Mouse (Mus musculus) midbrain, embryonic 10.5 days (tissue): ENCODE measurements around the gene Lin7b. TPM values are rescaled to one million over a fixed set of nuclear protein-coding genes. Genes with fewer than 3 reads are reported as not detected.

Source experiments
- polyA plus RNA-seq: library from polyadenylated mRNA; unstranded; fragments of >200 nt; fragmentation: Nextera tagmentation; extraction: Ambion mirVana; gene quantifications from 2 replicates; pipeline ENCODE4 v1.2.1, GENCODE M21; 2016

The Lin7b gene
- polyA plus RNA-seq, 1 experiment from 2014 or later, result 1.0 TPM

Other genes with a start within 250 kb of the Lin7b start
- 1,493 and 1,787 TPM in 2 replicates for gene Rps11, start 246.1 kb downstream of the Lin7b start, polyA plus RNA-seq
- gene Rpl13a, start 241.8 kb downstream of the Lin7b start, polyA plus RNA-seq, result 1,083 and 1,243 TPM in 2 replicates
- 0.11 and 0.19 TPM in 2 replicates for gene Gm45713, start 234.4 kb downstream of the Lin7b start, polyA plus RNA-seq
- 1.1 and 1.4 TPM in 2 replicates for gene Flt3l, start 234.2 kb downstream of the Lin7b start, polyA plus RNA-seq
- 108 and 111 TPM in 2 replicates for gene Pih1d1, start 216.3 kb downstream of the Lin7b start, polyA plus RNA-seq
- gene Aldh16a1, start 216.0 kb downstream of the Lin7b start, polyA plus RNA-seq, result 45.7 and 51.2 TPM in 2 replicates
- gene Slc17a7, start 206.6 kb downstream of the Lin7b start, polyA plus RNA-seq, result 0.25 and 0.52 TPM in 2 replicates
- gene Gfy, start 191.0 kb downstream of the Lin7b start, polyA plus RNA-seq, result not detected in 2 replicates
- gene Pth2, start 189.6 kb downstream of the Lin7b start, polyA plus RNA-seq, result not detected in 2 replicates
- gene Ccdc155, start 165.7 kb downstream of the Lin7b start, polyA plus RNA-seq, result 0.73 and 0.88 TPM in 2 replicates
- gene Dkkl1, start 158.4 kb downstream of the Lin7b start, polyA plus RNA-seq, result 0.72 and 1.4 TPM in 2 replicates
- 365 and 367 TPM in 2 replicates for gene Tead2, start 154.8 kb downstream of the Lin7b start, polyA plus RNA-seq
- 0.43 and 0.65 TPM in 2 replicates for gene Cd37, start 131.5 kb downstream of the Lin7b start, polyA plus RNA-seq
- gene Slc6a16, start 129.5 kb downstream of the Lin7b start, polyA plus RNA-seq, result 0.07 TPM in 1 of 2 replicates, not detected in the other
- not detected in 2 replicates for gene Slc6a21, start 93.1 kb downstream of the Lin7b start, polyA plus RNA-seq
- gene Trpm4, start 36.8 kb downstream of the Lin7b start, polyA plus RNA-seq, result 7.0 and 9.6 TPM in 2 replicates
- 0.12 and 0.29 TPM in 2 replicates for gene Hrc, start 35.3 kb downstream of the Lin7b start, polyA plus RNA-seq
- 6.4 and 7.4 TPM in 2 replicates for gene Ppfia3, start 3.6 kb downstream of the Lin7b start, polyA plus RNA-seq
- gene Snrnp70, start 25.2 kb upstream of the Lin7b start, polyA plus RNA-seq, result 254 and 268 TPM in 2 replicates
- not detected in 2 replicates for gene Kcna7, start 35.1 kb upstream of the Lin7b start, polyA plus RNA-seq
- 0.51 and 0.61 TPM in 2 replicates for gene Ntf5, start 43.1 kb upstream of the Lin7b start, polyA plus RNA-seq
- not detected in 2 replicates for gene Lhb, start 50.2 kb upstream of the Lin7b start, polyA plus RNA-seq
- 41.7 and 41.9 TPM in 2 replicates for gene Gys1, start 64.3 kb upstream of the Lin7b start, polyA plus RNA-seq
- 202 and 222 TPM in 2 replicates for gene Ruvbl2, start 67.5 kb upstream of the Lin7b start, polyA plus RNA-seq
- gene Ftl1, start 89.3 kb upstream of the Lin7b start, polyA plus RNA-seq, result 5,695 and 6,139 TPM in 2 replicates
- 240 and 265 TPM in 2 replicates for gene Bax, start 96.3 kb upstream of the Lin7b start, polyA plus RNA-seq
- 0.15 and 0.21 TPM in 2 replicates for gene Tulp2, start 111.3 kb upstream of the Lin7b start, polyA plus RNA-seq
- gene Gm45808, start 116.2 kb upstream of the Lin7b start, polyA plus RNA-seq, result 0.34 TPM in 1 of 2 replicates, not detected in the other
- gene Dhdh, start 118.2 kb upstream of the Lin7b start, polyA plus RNA-seq, result 6.0 and 6.8 TPM in 2 replicates
- 105 and 112 TPM in 2 replicates for gene Nucb1, start 139.8 kb upstream of the Lin7b start, polyA plus RNA-seq
- 15.0 and 18.6 TPM in 2 replicates for gene Ppp1r15a, start 155.7 kb upstream of the Lin7b start, polyA plus RNA-seq
- gene Plekha4, start 155.7 kb upstream of the Lin7b start, polyA plus RNA-seq, result 0.78 and 1.1 TPM in 2 replicates
- gene Hsd17b14, start 184.3 kb upstream of the Lin7b start, polyA plus RNA-seq, result 0.43 and 0.55 TPM in 2 replicates
- gene Bcat2, start 199.6 kb upstream of the Lin7b start, polyA plus RNA-seq, result 32.2 and 38.2 TPM in 2 replicates
- gene Fgf21, start 244.9 kb upstream of the Lin7b start, polyA plus RNA-seq, result not detected in 2 replicates
- not detected in 2 replicates for gene Fut1, start 246.7 kb upstream of the Lin7b start, polyA plus RNA-seq